Comparison of ENCODE assay signal across 9 mouse cellular contexts in the genomic region with DNA sequence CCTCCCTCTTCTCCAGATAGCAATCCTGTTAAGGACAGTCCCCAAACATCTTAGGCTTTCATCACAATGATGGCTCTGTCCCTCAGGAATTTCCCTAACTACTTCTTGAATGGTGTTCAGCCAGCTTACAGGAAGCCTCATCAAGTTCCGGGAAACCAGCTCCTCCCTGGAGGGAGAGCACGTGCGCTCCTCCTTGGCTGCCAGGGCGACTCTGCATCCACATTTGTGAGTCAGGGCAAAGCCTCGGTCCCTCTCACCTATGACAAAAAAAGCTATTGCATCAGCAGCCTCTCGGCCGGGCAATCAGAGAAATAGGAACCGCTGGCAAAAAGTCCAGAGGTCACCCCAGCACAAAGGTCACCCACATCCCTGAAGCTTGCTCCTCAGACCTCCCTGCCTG. TPM values are rescaled to one million over a fixed set of nuclear protein-coding genes. Genes with fewer than 3 reads are reported as not detected.
DNase-seq lines count a peak whose midpoint lies in the region; ATAC-seq and TF ChIP-seq lines count a peak whose summit lies in the region.
"Had no signal": no experiment of that assay in that cellular context is flagged by ENCODE, and none has a peak within 500 bp of the region (broad histone marks: within the 10 kb centered on the region; RNA-seq: fewer than 3 reads in every experiment).

No protein-coding gene starts in this region.

- peaks cover 19% of the 10 kb centered on the region for H3K4me1 ChIP-seq in lung, embryonic 14.5 days (ENCODE audit: insufficient read depth)
- H3K4me1 ChIP-seq in liver, embryonic 11.5 days (replicated peaks; ENCODE audit: control insufficient read depth, insufficient read depth, low read length): peaks cover 17% of the 10 kb centered on the region
- peaks cover 10% of the 10 kb centered on the region for H3K4me1 ChIP-seq in midbrain, embryonic 11.5 days (ENCODE audit: control insufficient read depth, insufficient read depth, low read length)

- H3K4me3 ChIP-seq in lung, embryonic 14.5 days (ENCODE audit: low read depth, low read length): no peak overlapping the region
- no peak overlapping the region for H3K4me3 ChIP-seq in liver, embryonic 11.5 days (ENCODE audit: low read depth, low read length)
- H3K4me3 ChIP-seq in midbrain, embryonic 11.5 days (ENCODE audit: low read depth, low read length): no peak overlapping the region

- no peaks in the 10 kb centered on the region for H3K9me3 ChIP-seq in lung, embryonic 14.5 days (ENCODE audit: low read depth, low read length)
- no peaks in the 10 kb centered on the region for H3K9me3 ChIP-seq in liver, embryonic 11.5 days (ENCODE audit: control insufficient read depth, low read length)
- H3K9me3 ChIP-seq in midbrain, embryonic 11.5 days (ENCODE audit: control insufficient read depth, low read length): no peaks in the 10 kb centered on the region

- no peak overlapping the region for H3K9ac ChIP-seq in lung, embryonic 14.5 days
- no peak overlapping the region for H3K9ac ChIP-seq in liver, embryonic 11.5 days (ENCODE audit: low read depth, low read length)
- H3K9ac ChIP-seq in midbrain, embryonic 11.5 days (ENCODE audit: low read length): no peak overlapping the region

- no peak overlapping the region for H3K27ac ChIP-seq in lung, embryonic 14.5 days (ENCODE audit: low read depth)
- peak overlapping the region; percentile 45; the same call in 1 of the 2 replicates for H3K27ac ChIP-seq in liver, embryonic 11.5 days (ENCODE audit: low read depth, low read length)
- no peak overlapping the region for H3K27ac ChIP-seq in midbrain, embryonic 11.5 days (ENCODE audit: low read depth, low read length)

- DNase-seq in cerebellum, adult 9-11 months: peak; percentile 65
- DNase-seq in cerebellum, postnatal 4 days (ENCODE audit: low spot score in 2 of 2): no peak
- peak; percentile 38 for DNase-seq in lung, embryonic 14.5 days
- no peak for DNase-seq in lung, postnatal 25 days (ENCODE audit: low spot score)
- DNase-seq in liver, embryonic 11.5 days (ENCODE audit: low spot score): no peak
- peak; percentile 87 for DNase-seq in yolk sac, embryonic 10.5 days (ENCODE audit: low spot score)
- DNase-seq in spleen, postnatal 14 days (ENCODE audit: low spot score in 2 of 2): no peak
- no peak for DNase-seq in midbrain, embryonic 11.5 days (ENCODE audit: low spot score, missing footprints)

- no peak for TF ChIP-seq CTCF in lung, embryonic 14.5 days (IDR thresholded peaks at IDR 0.05; ENCODE audit: low read depth)

- ATAC-seq in lung, embryonic 14.5 days (ENCODE audit: insufficient read depth): no peak
- ATAC-seq in liver, embryonic 11.5 days (replicated peaks; ENCODE audit: low FRiP score): no peak
- ATAC-seq in midbrain, embryonic 11.5 days (ENCODE audit: low FRiP score): no peak

- WGBS in lung, embryonic 14.5 days: 19% methylated on average over 8 of the region's 8 CpGs
- WGBS in liver, embryonic 11.5 days: 13% methylated on average over 8 of the region's 8 CpGs
- 9% methylated on average over 8 of the region's 8 CpGs for WGBS in midbrain, embryonic 11.5 days

- H3K36me3 ChIP-seq in lung, embryonic 14.5 days (ENCODE audit: insufficient read depth): no peaks in the 10 kb centered on the region
- H3K36me3 ChIP-seq in liver, embryonic 11.5 days (ENCODE audit: control insufficient read depth, insufficient read depth, low read length): no peaks in the 10 kb centered on the region
- H3K36me3 ChIP-seq in midbrain, embryonic 11.5 days (ENCODE audit: control insufficient read depth, insufficient read depth, low read length): no peaks in the 10 kb centered on the region

- no peaks in the 10 kb centered on the region for H3K27me3 ChIP-seq in lung, embryonic 14.5 days (ENCODE audit: insufficient read depth, low read length)
- H3K27me3 ChIP-seq in liver, embryonic 11.5 days (replicated peaks; ENCODE audit: control insufficient read depth, insufficient read depth, low read length): peaks cover 23% of the 10 kb centered on the region
- peaks cover 7% of the 10 kb centered on the region; the same call in 1 of the 2 replicates for H3K27me3 ChIP-seq in midbrain, embryonic 11.5 days (ENCODE audit: control insufficient read depth, insufficient read depth, low read length)

- no peak overlapping the region for H3K4me2 ChIP-seq in lung, embryonic 14.5 days
- peak overlapping the region; percentile 15; the same call in 1 of the 2 replicates for H3K4me2 ChIP-seq in liver, embryonic 11.5 days
- no peak overlapping the region for H3K4me2 ChIP-seq in midbrain, embryonic 11.5 days

RNA-seq across cellular contexts. Expression of gene Tmem51, which starts 13.3 kb away (rescaled TPM):
- polyA plus RNA-seq in lung, embryonic 14.5 days (2014; fragmentation: Nextera tagmentation; extraction: Ambion mirVana): 17.1 and 20.7 TPM in 2 replicates
- 16.7 and 17.7 TPM in 2 replicates for polyA plus RNA-seq in liver, embryonic 11.5 days (2014; fragmentation: Nextera tagmentation; extraction: Ambion mirVana)
- 11.1 and 12.3 TPM in 2 replicates for polyA plus RNA-seq in midbrain, embryonic 11.5 days (2014; fragmentation: Nextera tagmentation; extraction: Ambion mirVana)
- polyA plus RNA-seq: C2C12 had no signal

RNA-seq across cellular contexts. Expression of gene Fhad1, which starts 56.0 kb away (rescaled TPM):
- 0.68 and 1.4 TPM in 2 replicates for polyA plus RNA-seq in lung, embryonic 14.5 days (2014; fragmentation: Nextera tagmentation; extraction: Ambion mirVana)
- polyA plus RNA-seq in liver, embryonic 11.5 days (2014; fragmentation: Nextera tagmentation; extraction: Ambion mirVana): 0.69 and 1.8 TPM in 2 replicates
- 1.7 and 2.4 TPM in 2 replicates for polyA plus RNA-seq in midbrain, embryonic 11.5 days (2014; fragmentation: Nextera tagmentation; extraction: Ambion mirVana)

Comparison
In these comparisons a context has a peak if more than half of its experiments do, and no peak if none do; other contexts are left out.
1. DNase-seq: peak in cerebellum, adult 9-11 months (single experiment), lung, embryonic 14.5 days (single experiment) and yolk sac, embryonic 10.5 days (single experiment); none in cerebellum, postnatal 4 days (0 of 2), lung, postnatal 25 days (single experiment), liver, embryonic 11.5 days (single experiment), spleen, postnatal 14 days (0 of 2) and midbrain, embryonic 11.5 days (single experiment).